In genomic region chr8:121111145-121111907, GRCm38 (mm10) we compare ENCODE assay signal across 15 mouse cellular contexts. TPM values are rescaled to one million over a fixed set of nuclear protein-coding genes. Genes with fewer than 3 reads are reported as not detected.
"Had no signal": no experiment of that assay in that cellular context is flagged by ENCODE, and none has a peak within 500 bp of the region (broad histone marks: within the 10 kb centered on the region; RNA-seq: fewer than 3 reads in every experiment).

No protein-coding gene starts in this region.

- H3K4me3 ChIP-seq: liver, embryonic 12.5 days; myocyte; neural tube, embryonic 13.5 days; neural tube, embryonic 15.5 days had no signal

- DNase-seq: lung, adult 18-20 months; lung, embryonic 14.5 days; lung, postnatal 10 days; midbrain, embryonic 14.5 days; right cerebral cortex, postnatal 14 days; thymus, adult 18-20 months; thymus, postnatal 14 days; thymus, postnatal 36 days had no signal

- ATAC-seq: liver, embryonic 12.5 days; midbrain, embryonic 16.5 days had no signal

- H3K9me3 ChIP-seq: liver, embryonic 12.5 days; neural tube, embryonic 13.5 days; neural tube, embryonic 15.5 days had no signal

- H3K36me3 ChIP-seq: neural tube, embryonic 13.5 days; neural tube, embryonic 15.5 days had no signal

- H3K4me2 ChIP-seq: liver, embryonic 12.5 days; lung, embryonic 14.5 days; midbrain, embryonic 11.5 days; neural tube, embryonic 13.5 days; neural tube, embryonic 15.5 days had no signal

- H3K9ac ChIP-seq: liver, embryonic 12.5 days; liver, embryonic 14.5 days; lung, embryonic 14.5 days; neural tube, embryonic 13.5 days; neural tube, embryonic 15.5 days had no signal

- H3K27ac ChIP-seq: liver, embryonic 12.5 days; liver, embryonic 14.5 days; neural tube, embryonic 13.5 days; neural tube, embryonic 15.5 days had no signal

RNA-seq across cellular contexts. Expression of gene Foxl1, which starts 16.4 kb away (rescaled TPM):
- polyA plus RNA-seq: midbrain, embryonic 14.5 days had no signal

RNA-seq across cellular contexts. Expression of gene Foxf1, which starts 27.1 kb away (rescaled TPM):
- polyA plus RNA-seq: myocyte had no signal
